Mouse (Mus musculus): ENCODE data around the gene Olfr982.

- no peak for TF ChIP-seq CTCF (conservative IDR thresholded peaks at IDR 0.05 in 1 of 2, IDR thresholded peaks at IDR 0.05 in 1 of 2; ENCODE audit: low read depth in 2 of 2, low read length in 2 of 2)
- no peak for TF ChIP-seq MEF2A (IDR thresholded peaks at IDR 0.05; ENCODE audit: borderline replicate concordance, low read depth, low read length)
Measured at GRCm38 (mm10) chr9:40114106-40114505, 40.5 kb downstream of the Olfr982 start, which contains the start of gene Olfr984.
